In the genomic region with DNA sequence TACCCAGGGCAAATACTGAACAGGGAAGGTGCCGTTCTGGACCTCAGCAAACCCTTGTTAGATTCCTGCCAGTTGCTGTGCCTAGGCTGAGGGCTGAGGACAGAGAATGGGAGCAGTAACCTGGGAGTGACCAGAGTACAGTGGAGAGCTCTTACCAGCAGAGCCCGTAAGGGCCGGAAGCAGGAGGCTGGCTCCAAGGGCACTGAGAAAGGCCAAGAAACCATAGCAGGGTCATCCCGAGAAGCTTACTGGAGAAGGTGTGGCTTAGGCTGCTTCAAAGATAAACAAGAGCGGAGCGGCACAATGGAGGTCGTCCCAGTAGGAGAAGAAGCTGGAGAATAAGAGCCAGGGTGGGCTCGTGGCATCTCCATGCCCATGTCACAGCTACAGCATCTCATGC, we compare ENCODE assay signal across 16 mouse cellular contexts.
DNase-seq lines count a peak whose midpoint lies in the region; ATAC-seq lines count a peak whose summit lies in the region.
"Had no signal": no experiment of that assay in that cellular context is flagged by ENCODE, and none has a peak within 500 bp of the region (broad histone marks: within the 10 kb centered on the region; RNA-seq: fewer than 3 reads in every experiment).

No protein-coding gene starts in this region.

- no peak for ATAC-seq in forebrain, embryonic 13.5 days
- ATAC-seq in forebrain, embryonic 14.5 days: no peak
- no peak for ATAC-seq in midbrain, embryonic 12.5 days (ENCODE audit: low FRiP score, low read depth)
- no peak for ATAC-seq in midbrain, embryonic 15.5 days (replicated peaks)
- ATAC-seq in embryonic facial prominence, embryonic 15.5 days (ENCODE audit: insufficient number of reproducible peaks, low FRiP score, low TSS enrichment, low read depth): no peak
- ATAC-seq: hindbrain, postnatal 0 days had no signal

- no peak for DNase-seq in forebrain, embryonic 14.5 days (ENCODE audit: low spot score)
- DNase-seq in lung, postnatal 4 days: peak; percentile 26 to 60
- no peak for DNase-seq in kidney, postnatal 25 days
- DNase-seq in right cerebral cortex, postnatal 4 days: no peak
- DNase-seq: cerebellum, adult 2 months; kidney, adult 8-10 months; retina, postnatal 1 day had no signal

- no peak overlapping the region for H3K4me2 ChIP-seq in forebrain, embryonic 13.5 days
- no peak overlapping the region for H3K4me2 ChIP-seq in forebrain, embryonic 14.5 days (ENCODE audit: low read length)
- H3K4me2 ChIP-seq in midbrain, embryonic 12.5 days (replicated peaks): no peak overlapping the region
- no peak overlapping the region for H3K4me2 ChIP-seq in midbrain, embryonic 15.5 days
- no peak overlapping the region for H3K4me2 ChIP-seq in embryonic facial prominence, embryonic 15.5 days (replicated peaks)

- WGBS in forebrain, embryonic 13.5 days: 61% methylated on average over 8 of the region's 8 CpGs
- WGBS in forebrain, embryonic 14.5 days: 56% methylated on average over 8 of the region's 8 CpGs
- WGBS in midbrain, embryonic 12.5 days: 55% methylated on average over 8 of the region's 8 CpGs
- WGBS in midbrain, embryonic 15.5 days: 63% methylated on average over 8 of the region's 8 CpGs
- 61% methylated on average over 8 of the region's 8 CpGs for WGBS in embryonic facial prominence, embryonic 15.5 days

- no peaks in the 10 kb centered on the region for H3K36me3 ChIP-seq in forebrain, embryonic 13.5 days (ENCODE audit: poor library complexity, severe bottlenecking)
- no peaks in the 10 kb centered on the region for H3K36me3 ChIP-seq in forebrain, embryonic 14.5 days (ENCODE audit: control insufficient read depth, insufficient read depth, low read length)
- no peaks in the 10 kb centered on the region for H3K36me3 ChIP-seq in midbrain, embryonic 12.5 days
- H3K36me3 ChIP-seq in midbrain, embryonic 15.5 days (replicated peaks): no peaks in the 10 kb centered on the region
- H3K36me3 ChIP-seq in embryonic facial prominence, embryonic 15.5 days: no peaks in the 10 kb centered on the region
- H3K36me3 ChIP-seq: G1E had no signal

- no peak overlapping the region for H3K9ac ChIP-seq in forebrain, embryonic 13.5 days
- H3K9ac ChIP-seq in forebrain, embryonic 14.5 days (ENCODE audit: low read length): no peak overlapping the region
- H3K9ac ChIP-seq in midbrain, embryonic 12.5 days (replicated peaks): no peak overlapping the region
- H3K9ac ChIP-seq in midbrain, embryonic 15.5 days: no peak overlapping the region
- no peak overlapping the region for H3K9ac ChIP-seq in embryonic facial prominence, embryonic 15.5 days
- H3K9ac ChIP-seq: liver, embryonic 14.5 days had no signal

- H3K27ac ChIP-seq in forebrain, embryonic 13.5 days: 0 out of 2 replicates have a peak overlapping the region, but pooled peaks have one; percentile 2
- no peak overlapping the region for H3K27ac ChIP-seq in forebrain, embryonic 14.5 days (ENCODE audit: low read depth, low read length)
- 0 out of 2 replicates have a peak overlapping the region, but pooled peaks have one; percentile 7 for H3K27ac ChIP-seq in midbrain, embryonic 12.5 days (replicated peaks)
- no peak overlapping the region for H3K27ac ChIP-seq in midbrain, embryonic 15.5 days
- 0 out of 2 replicates have a peak overlapping the region, but pooled peaks have one; percentile 48 for H3K27ac ChIP-seq in embryonic facial prominence, embryonic 15.5 days (replicated peaks)
- H3K27ac ChIP-seq: layer of hippocampus, adult 2 months; liver, embryonic 14.5 days had no signal

- no peaks in the 10 kb centered on the region for H3K9me3 ChIP-seq in forebrain, embryonic 13.5 days (replicated peaks)
- no peaks in the 10 kb centered on the region for H3K9me3 ChIP-seq in forebrain, embryonic 14.5 days (replicated peaks; ENCODE audit: control insufficient read depth, low read length)
- H3K9me3 ChIP-seq in midbrain, embryonic 12.5 days: no peaks in the 10 kb centered on the region
- no peaks in the 10 kb centered on the region for H3K9me3 ChIP-seq in midbrain, embryonic 15.5 days
- no peaks in the 10 kb centered on the region for H3K9me3 ChIP-seq in embryonic facial prominence, embryonic 15.5 days (replicated peaks)

- H3K4me1 ChIP-seq in forebrain, embryonic 13.5 days: peaks cover 50% of the 10 kb centered on the region
- H3K4me1 ChIP-seq in forebrain, embryonic 14.5 days (ENCODE audit: control insufficient read depth, insufficient read depth, low read length): peaks cover 29% of the 10 kb centered on the region
- peaks cover 60% of the 10 kb centered on the region for H3K4me1 ChIP-seq in midbrain, embryonic 12.5 days
- H3K4me1 ChIP-seq in midbrain, embryonic 15.5 days: peaks cover 56% of the 10 kb centered on the region
- H3K4me1 ChIP-seq in embryonic facial prominence, embryonic 15.5 days: peaks cover 67% of the 10 kb centered on the region

- H3K4me3 ChIP-seq in forebrain, embryonic 13.5 days: no peak overlapping the region
- H3K4me3 ChIP-seq in forebrain, embryonic 14.5 days (ENCODE audit: low read depth, low read length): no peak overlapping the region
- H3K4me3 ChIP-seq in midbrain, embryonic 12.5 days: no peak overlapping the region
- no peak overlapping the region for H3K4me3 ChIP-seq in midbrain, embryonic 15.5 days
- H3K4me3 ChIP-seq in embryonic facial prominence, embryonic 15.5 days (replicated peaks): no peak overlapping the region
- H3K4me3 ChIP-seq: erythroblast, embryonic 14.5 days; layer of hippocampus, adult 2 months had no signal

- H3K27me3 ChIP-seq in forebrain, embryonic 13.5 days: no peaks in the 10 kb centered on the region
- no peaks in the 10 kb centered on the region for H3K27me3 ChIP-seq in forebrain, embryonic 14.5 days (replicated peaks; ENCODE audit: control insufficient read depth, insufficient read depth, low read length)
- no peaks in the 10 kb centered on the region for H3K27me3 ChIP-seq in midbrain, embryonic 12.5 days
- H3K27me3 ChIP-seq in midbrain, embryonic 15.5 days (replicated peaks): no peaks in the 10 kb centered on the region
- no peaks in the 10 kb centered on the region for H3K27me3 ChIP-seq in embryonic facial prominence, embryonic 15.5 days

Comparison
In these comparisons a context has a peak if more than half of its experiments do, and no peak if none do; other contexts are left out.
1. H3K27ac ChIP-seq: peak in forebrain, embryonic 13.5 days (single experiment), midbrain, embryonic 12.5 days (single experiment) and embryonic facial prominence, embryonic 15.5 days (single experiment); none in forebrain, embryonic 14.5 days (single experiment) and midbrain, embryonic 15.5 days (single experiment).
2. DNase-seq: peak in lung, postnatal 4 days (2 of 2); none in forebrain, embryonic 14.5 days (single experiment), kidney, postnatal 25 days (0 of 2) and right cerebral cortex, postnatal 4 days (single experiment).